Mouse (Mus musculus) spleen, adult 2 months (tissue): Measurements from ENCODE around the gene Cenpx. TPM values are rescaled to one million over a fixed set of nuclear protein-coding genes. Genes with fewer than 3 reads are reported as not detected.

Experiments
- DNase-seq, 2 experiments: peaks; one replicate each; pipeline versions ENCODE4 v3.0.0 to v3.0.0-alpha.2; 2012 to 2021; ENCODE audit warnings: low spot score in 2 of 2, low read depth in 1 of 2
- H3K27ac ChIP-seq: fragments of 200-500 bp; 2 replicates; pipeline ENCODE4 v1.5.1; 2012; ENCODE audit warnings: low read length, inconsistent platforms; ENCODE audit not compliant: insufficient read depth
- H3K27me3 ChIP-seq: fragments of 200-500 bp; 2 replicates; pipeline ENCODE4 v1.6.1; 2012; ENCODE audit warnings: mild to moderate bottlenecking, moderate library complexity, low read length, inconsistent platforms; ENCODE audit not compliant: control insufficient read depth, insufficient read depth
- H3K36me3 ChIP-seq: fragments of 200-500 bp; 2 replicates; pipeline ENCODE4 v1.6.1; 2012; ENCODE audit warnings: mild to moderate bottlenecking, low read length, inconsistent platforms; ENCODE audit not compliant: control insufficient read depth, insufficient read depth
- H3K4me1 ChIP-seq: fragments of 200-500 bp; 2 replicates; pipeline ENCODE4 v1.6.1; 2011; ENCODE audit warnings: inconsistent platforms; ENCODE audit not compliant: control insufficient read depth, insufficient read depth, insufficient read length
- H3K4me3 ChIP-seq: fragments of 200-500 bp; 2 replicates; pipeline ENCODE4 v1.5.1; 2011; ENCODE audit warnings: mild to moderate bottlenecking, inconsistent platforms; ENCODE audit not compliant: insufficient read depth, insufficient read length; ENCODE audit errors: extremely low read depth
- CTCF ChIP-seq: fragments of 200-500 bp; IDR thresholded peaks from 2 replicates; pipeline ENCODE4 v1.5.1; 2011; ENCODE audit warnings: mild to moderate bottlenecking, inconsistent platforms; ENCODE audit not compliant: insufficient read depth, insufficient read length, insufficient replicate concordance; ENCODE audit errors: extremely low read depth
- POLR2A ChIP-seq: fragments of 200-500 bp; IDR thresholded peaks from 2 replicates; pipeline ENCODE4 v1.6.1; 2011; ENCODE audit warnings: low read depth, low read length, inconsistent platforms
- WGBS: fragments of 180-500 bp; shearing (Covaris S2); methylation state at CpG from one replicate; pipeline ENCODE4 v1.1.7; 2018; 5-methylcytosine and 5-hydroxymethylcytosine counted together
- polyA plus RNA-seq: library from polyadenylated mRNA; depleted of rRNA; stranded (reverse); fragments of >200 nt; gene quantifications from 2 replicates; pipeline ENCODE4 v1.2.3, GENCODE M21; 2012

The Cenpx gene
- polyA plus RNA-seq, 1 experiment = 44.1 TPM

GRCm38 (mm10) chr11:120673594-120674122 is 39.9 kb downstream of the Cenpx start:
- Histone ChIP-seq H3K27me3 (no peaks in the 10 kb centered on the region), H3K36me3 (peaks cover 3% of the 10 kb centered on the region), H3K27ac (peak overlapping the region; percentile 93), H3K4me3 (peak overlapping the region; percentile 81), H3K4me1 (peaks cover 6% of the 10 kb centered on the region; the same call in 1 of the 2 replicates)
- TF ChIP-seq CTCF (no peak), POLR2A (no peak)
- 31% methylated on average over 12 of the region's 12 CpGs for WGBS
- DNase-seq = no peak

GRCm38 (mm10) chr11:120672687-120673593 is 40.6 kb downstream of the Cenpx start, which contains the start of gene Aspscr1:
TSS of gene Aspscr1 (plus strand) at chr11:120672973.
- peak within 1 kb of the TSS; percentile 93 for H3K27ac ChIP-seq
- peak; percentile 91 to 95 for DNase-seq
- H3K4me1 ChIP-seq = peaks cover 6% of the 10 kb centered on the region; the same call in 1 of the 2 replicates
- H3K4me3 ChIP-seq = peak within 1 kb of the TSS; percentile 81
- no peak for TF ChIP-seq CTCF
- TF ChIP-seq POLR2A = peak; percentile 49; the same call in 1 of the 2 replicates
- WGBS = 1% methylated on average over 82 of the region's 83 CpGs
- H3K27me3 ChIP-seq = no peaks in the 10 kb centered on the region
- H3K36me3 ChIP-seq = no peaks in the 10 kb centered on the region

DNA sequence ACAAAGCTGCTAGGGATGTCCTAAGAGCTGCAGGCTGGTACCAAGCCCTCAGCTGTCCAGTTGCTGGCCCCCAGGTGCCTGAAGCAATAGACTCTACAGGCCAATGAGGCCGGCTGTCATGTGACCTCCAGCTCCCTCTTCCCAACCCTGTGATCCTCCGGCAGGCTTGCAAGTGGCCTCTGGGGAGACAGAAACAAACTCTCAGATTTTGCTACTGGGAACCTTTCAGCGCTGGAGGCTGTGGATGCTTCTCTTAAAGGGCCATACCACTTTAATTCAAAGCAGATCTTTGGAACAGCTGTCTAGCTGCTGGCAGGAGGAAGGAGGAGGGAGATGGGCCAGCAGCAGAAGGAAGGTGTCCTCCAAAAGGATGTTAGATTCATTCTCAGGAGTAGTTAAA is 46.9 kb downstream of the Cenpx start:
- Histone ChIP-seq H3K4me3 (no peak overlapping the region), H3K27me3 (0 out of 2 replicates have a peak, but pooled peaks cover 2% of the 10 kb centered on the region), H3K4me1 (no peaks in the 10 kb centered on the region), H3K27ac (no peak overlapping the region), H3K36me3 (no peaks in the 10 kb centered on the region)
- DNase-seq = no peak
- TF ChIP-seq POLR2A = no peak
- TF ChIP-seq CTCF = no peak
- WGBS = 73% methylated on average over 3 of the region's 3 CpGs

GRCm38 (mm10) chr11:120665406-120665805 is 48.1 kb downstream of the Cenpx start:
- peaks cover 7% of the 10 kb centered on the region; the same call in 1 of the 2 replicates for H3K4me1 ChIP-seq
- WGBS = 86% methylated on average over 3 of the region's 3 CpGs
- H3K27ac ChIP-seq = no peak overlapping the region
- no peak for DNase-seq
- no peak for TF ChIP-seq CTCF
- TF ChIP-seq POLR2A = no peak
- no peaks in the 10 kb centered on the region for H3K36me3 ChIP-seq
- H3K4me3 ChIP-seq = no peak overlapping the region
- H3K27me3 ChIP-seq = peaks cover 13% of the 10 kb centered on the region

DNA sequence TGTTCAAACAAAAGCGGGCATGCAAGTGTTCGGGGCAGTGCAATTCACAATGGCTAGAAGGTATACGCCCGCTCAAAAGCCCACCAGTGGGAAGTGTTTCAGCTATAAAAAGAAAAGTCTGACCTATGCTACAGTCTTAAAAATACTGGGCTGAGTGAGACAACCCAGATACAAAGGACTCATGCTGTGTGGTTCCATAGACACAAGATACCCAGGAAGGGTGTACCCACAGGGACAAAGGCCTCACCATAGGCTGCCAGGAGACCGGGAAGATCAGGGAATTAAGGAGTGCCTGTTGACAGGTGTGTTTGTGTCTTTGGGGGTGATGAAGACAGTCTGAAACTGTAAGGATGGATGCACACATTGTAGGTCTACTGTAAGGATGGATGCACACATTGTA is 49.8 kb downstream of the Cenpx start:
- no peak overlapping the region for H3K4me3 ChIP-seq
- no peaks in the 10 kb centered on the region for H3K36me3 ChIP-seq
- TF ChIP-seq CTCF (no peak), POLR2A (no peak)
- peaks cover 15% of the 10 kb centered on the region; the same call in 1 of the 2 replicates for H3K4me1 ChIP-seq
- WGBS = 94% methylated on average over 5 of the region's 5 CpGs
- no peak for DNase-seq
- H3K27me3 ChIP-seq = peaks cover 27% of the 10 kb centered on the region
- H3K27ac ChIP-seq = no peak overlapping the region

- no peak overlapping the region for H3K4me3 ChIP-seq
- no peaks in the 10 kb centered on the region for H3K36me3 ChIP-seq
- no peak for DNase-seq
- H3K27ac ChIP-seq = no peak overlapping the region
- 77% methylated on average over 6 of the region's 6 CpGs for WGBS
- TF ChIP-seq POLR2A = no peak
- no peak for TF ChIP-seq CTCF
- peaks cover 15% of the 10 kb centered on the region; the same call in 1 of the 2 replicates for H3K4me1 ChIP-seq
- peaks cover 28% of the 10 kb centered on the region for H3K27me3 ChIP-seq
These were observed 50.8 kb downstream of the Cenpx start for GRCm38 (mm10) chr11:120662759-120663158.
